In the genomic region with DNA sequence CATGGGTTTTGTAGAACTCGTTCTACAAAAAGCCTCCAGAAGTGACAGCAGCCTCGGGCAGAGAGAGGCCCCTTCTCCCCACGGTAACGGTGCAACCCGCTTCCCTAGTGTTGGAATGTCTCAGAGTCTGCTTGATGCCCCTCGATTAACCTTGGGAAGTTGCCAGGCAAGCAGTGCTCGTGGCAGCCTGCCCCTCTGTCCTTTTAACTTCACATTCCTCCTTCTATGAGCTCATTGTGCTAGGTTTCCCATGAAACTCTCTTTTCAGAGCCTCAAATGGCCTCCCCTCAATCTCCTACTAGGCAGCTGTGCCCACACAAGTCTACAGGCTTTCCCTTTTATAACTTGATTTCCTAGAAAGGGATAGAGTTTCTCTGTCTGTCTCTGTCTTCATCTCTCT, we compare ENCODE assay signal across 10 mouse cellular contexts. TPM values are rescaled to one million over a fixed set of nuclear protein-coding genes. Genes with fewer than 3 reads are reported as not detected.
DNase-seq lines count a peak whose midpoint lies in the region; ATAC-seq and TF ChIP-seq lines count a peak whose summit lies in the region.
"Had no signal": no experiment of that assay in that cellular context is flagged by ENCODE, and none has a peak within 500 bp of the region (broad histone marks: within the 10 kb centered on the region; RNA-seq: fewer than 3 reads in every experiment).

No protein-coding gene starts in this region.

- H3K9me3 ChIP-seq in heart, embryonic 13.5 days = no peaks in the 10 kb centered on the region
- no peaks in the 10 kb centered on the region for H3K9me3 ChIP-seq in hindbrain, postnatal 0 days (ENCODE audit: low read length)

- H3K4me2 ChIP-seq in heart, embryonic 13.5 days = peak overlapping the region; percentile 24
- no peak overlapping the region for H3K4me2 ChIP-seq in hindbrain, postnatal 0 days (ENCODE audit: low read depth, low read length)

- H3K36me3 ChIP-seq in heart, embryonic 13.5 days = no peaks in the 10 kb centered on the region
- H3K36me3 ChIP-seq in hindbrain, postnatal 0 days (ENCODE audit: insufficient read depth, low read length) = no peaks in the 10 kb centered on the region

- WGBS in heart, embryonic 13.5 days = 7% methylated on average over 7 of the region's 7 CpGs
- WGBS in hindbrain, postnatal 0 days = 14% methylated on average over 7 of the region's 7 CpGs

- H3K9ac ChIP-seq in heart, embryonic 13.5 days = no peak overlapping the region
- H3K9ac ChIP-seq in hindbrain, postnatal 0 days (replicated peaks; ENCODE audit: low read length) = no peak overlapping the region

- DNase-seq in heart, adult 8-10 months (ENCODE audit: low spot score) = no peak
- peak; percentile 84 to 86 for DNase-seq in right cerebral cortex, postnatal 10 days (ENCODE audit: low spot score in 2 of 2)
- no peak for DNase-seq in right cerebral cortex, postnatal 36 days (ENCODE audit: low spot score in 2 of 2)
- peak; percentile 86 for DNase-seq in hindbrain, postnatal 0 days (ENCODE audit: low spot score)
- no peak for DNase-seq in thymus, postnatal 0 days (ENCODE audit: low spot score)
- DNase-seq in gastrocnemius, adult 2 months = no peak
- no peak for DNase-seq in spleen, adult 12 weeks (ENCODE audit: low spot score)
- DNase-seq: kidney, postnatal 25 days had no signal

- intact Hi-C loops in gastrocnemius, adult 2 months (cut with DNase I) = loop anchor here (5.0 kb wide), 1 partner anchor 181 kb away; no protein-coding TSS in a partner anchor

- no peak for TF ChIP-seq CTCF in hindbrain, postnatal 0 days (IDR thresholded peaks at IDR 0.05; ENCODE audit: low read depth)
- TF ChIP-seq CTCF in gastrocnemius, adult 2 months (IDR thresholded peaks at IDR 0.05) = no peak

- no peak overlapping the region for H3K4me3 ChIP-seq in heart, embryonic 13.5 days
- no peak overlapping the region for H3K4me3 ChIP-seq in hindbrain, postnatal 0 days (ENCODE audit: low read length)
- H3K4me3 ChIP-seq in gastrocnemius, adult 2 months = no peak overlapping the region

- ATAC-seq in heart, embryonic 13.5 days (ENCODE audit: extremely low read depth, insufficient number of reproducible peaks, low FRiP score, low TSS enrichment) = 0 out of 2 replicates have a peak, but pooled peaks have one; percentile 23
- ATAC-seq in hindbrain, postnatal 0 days = peak; percentile 91

- peaks cover 17% of the 10 kb centered on the region; the same call in 1 of the 2 replicates for H3K27me3 ChIP-seq in heart, embryonic 13.5 days (replicated peaks)
- no peaks in the 10 kb centered on the region for H3K27me3 ChIP-seq in hindbrain, postnatal 0 days (ENCODE audit: insufficient read depth, low read length)

- H3K4me1 ChIP-seq in heart, embryonic 13.5 days = peaks cover 31% of the 10 kb centered on the region
- peaks cover 10% of the 10 kb centered on the region; the same call in 1 of the 2 replicates for H3K4me1 ChIP-seq in hindbrain, postnatal 0 days (ENCODE audit: insufficient read depth, low read length)

- peak overlapping the region; percentile 71 for H3K27ac ChIP-seq in heart, embryonic 13.5 days (replicated peaks)
- H3K27ac ChIP-seq in hindbrain, postnatal 0 days = no peak overlapping the region
- no peak overlapping the region for H3K27ac ChIP-seq in gastrocnemius, adult 2 months

RNA-seq across cellular contexts. Expression of gene Igsf9b, which starts 10.6 kb away (rescaled TPM):
- 3.6 and 3.7 TPM in 2 replicates for polyA plus RNA-seq in heart, embryonic 13.5 days (2015; fragmentation: Nextera tagmentation; extraction: Ambion mirVana)
- total RNA-seq in heart, adult 8-10 months (2022) = 1 to 10 TPM; 3.7 to 4.9 (median 4.4) TPM
- 86.5 and 89.9 TPM in 2 replicates for total RNA-seq in hindbrain, postnatal 0 days (2014; rRNA removed)
- polyA plus RNA-seq in hindbrain, postnatal 0 days (2015; fragmentation: Nextera tagmentation; extraction: Ambion mirVana) = 20.4 and 21.4 TPM in 2 replicates
- polyA plus RNA-seq in thymus, postnatal 0 days (2015; fragmentation: Nextera tagmentation; extraction: Ambion mirVana) = 0.21 and 0.26 TPM in 2 replicates
- total RNA-seq in gastrocnemius, adult 2 months (2021) = 1 to 10 TPM; 4.0 to 4.3 TPM
- total RNA-seq: megakaryocyte-erythroid progenitor cell, adult 5-6 weeks had no signal

Comparison
In these comparisons a context has a peak if more than half of its experiments do, and no peak if none do; other contexts are left out.
1. DNase-seq: peak in right cerebral cortex, postnatal 10 days (2 of 2) and hindbrain, postnatal 0 days (single experiment); none in heart, adult 8-10 months (single experiment), right cerebral cortex, postnatal 36 days (0 of 2), thymus, postnatal 0 days (single experiment), gastrocnemius, adult 2 months (single experiment) and spleen, adult 12 weeks (single experiment).
2. RNA of gene Igsf9b, which starts 10.6 kb away (total RNA-seq): 86.5 to 89.9 TPM in hindbrain, postnatal 0 days; 3.7 to 4.9 TPM in heart, adult 8-10 months and 4.0 to 4.3 TPM in gastrocnemius, adult 2 months; every median in the first group is over 10 times any median in the second.